Mouse (Mus musculus) spleen, adult 2 months (tissue): ENCODE measurements at regions not wholly inside any gene's neighbourhood (a gene's known extent, or its start where the extent isn't known, plus 50 kb on each side); places are given as distances from the start of the nearest gene placed in this dataset.

Experiments
- CTCF ChIP-seq: fragments of 200-500 bp; IDR thresholded peaks from 2 replicates; pipeline ENCODE4 v1.5.1; 2011; ENCODE audit warnings: mild to moderate bottlenecking, inconsistent platforms; ENCODE audit not compliant: insufficient read depth, insufficient read length, insufficient replicate concordance; ENCODE audit errors: extremely low read depth
- POLR2A ChIP-seq: fragments of 200-500 bp; IDR thresholded peaks from 2 replicates; pipeline ENCODE4 v1.6.1; 2011; ENCODE audit warnings: low read depth, low read length, inconsistent platforms

DNA sequence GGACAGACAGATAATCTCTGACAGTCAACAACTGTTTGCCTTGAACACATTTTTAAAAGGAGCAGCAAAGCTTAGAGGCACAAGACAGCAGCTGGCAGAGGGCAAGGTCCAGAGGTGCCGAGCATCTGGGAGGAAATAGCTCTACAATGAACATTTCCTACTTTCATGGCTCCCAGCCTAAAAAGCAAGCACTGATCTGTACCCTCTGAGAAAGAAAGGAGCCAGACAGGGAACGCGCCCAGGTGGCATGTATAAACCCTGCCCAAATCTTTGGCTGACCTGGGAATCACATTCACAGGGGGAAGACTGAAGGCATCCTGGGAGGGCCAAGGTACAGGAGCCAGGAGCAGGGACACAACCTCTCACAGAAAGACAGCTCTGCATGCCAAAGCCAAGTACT is 371.2 kb upstream of the Tbx3 start:
- TF ChIP-seq CTCF (no peak), POLR2A (no peak)
